Comparison of ENCODE assay signal across 10 mouse cellular contexts in the genomic region with DNA sequence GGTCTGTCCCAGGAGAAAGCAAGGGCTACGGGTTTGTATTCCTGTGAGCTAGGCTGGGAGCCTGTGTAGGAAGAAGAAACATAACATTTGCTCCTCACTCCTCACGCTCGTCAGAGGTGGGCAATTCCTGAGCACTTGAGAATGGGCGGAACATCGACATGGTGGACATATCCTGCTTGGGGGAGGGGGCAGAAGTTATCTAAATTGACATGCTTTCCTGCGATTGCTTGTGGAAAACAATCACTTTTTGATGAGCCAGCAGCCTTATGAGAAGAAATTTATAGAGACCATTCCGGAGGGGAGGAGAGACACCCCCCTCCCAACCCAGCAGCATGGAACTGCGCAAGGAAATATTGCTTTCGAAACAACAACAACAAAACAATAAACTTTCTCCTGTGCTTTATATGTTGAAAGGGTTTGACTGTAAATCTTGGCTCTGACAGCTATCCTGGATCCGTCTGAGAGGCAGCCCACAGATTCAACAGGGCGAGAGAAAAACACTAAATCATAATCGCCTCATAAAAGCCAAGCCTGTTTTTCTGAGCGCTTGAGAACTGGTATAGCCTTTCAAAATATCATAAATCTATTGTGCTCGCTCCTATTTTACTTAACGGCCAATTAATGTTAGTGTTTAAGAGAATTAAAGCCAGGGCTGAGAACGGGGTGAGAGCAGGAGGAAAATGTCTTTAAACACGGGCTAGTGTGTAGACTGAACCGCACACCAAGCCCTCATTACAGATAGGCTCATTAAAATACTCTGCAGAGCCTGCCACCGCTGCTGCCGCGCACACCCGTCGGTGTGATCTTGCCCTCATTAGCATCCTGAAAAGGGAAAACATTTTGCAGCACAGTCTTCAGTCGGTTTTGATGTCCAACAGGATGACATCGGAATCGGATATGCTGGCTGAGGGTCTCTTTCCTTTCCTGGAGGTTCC.
A peak's percentile ranks its signal among the peaks of the same experiment; 100 is the strongest.
DNase-seq lines count a peak whose midpoint lies in the region; ATAC-seq and TF ChIP-seq lines count a peak whose summit lies in the region.
"Had no signal": no experiment of that assay in that cellular context is flagged by ENCODE, and none has a peak within 500 bp of the region (broad histone marks: within the 10 kb centered on the region; RNA-seq: fewer than 3 reads in every experiment).

No protein-coding gene starts in this region.

- peak overlapping the region; percentile 18; the same call in 1 of the 2 replicates for H3K9ac ChIP-seq in lung, embryonic 14.5 days
- peak overlapping the region; percentile 31; the same call in 1 of the 2 replicates for H3K9ac ChIP-seq in forebrain, postnatal 0 days
- no peak overlapping the region for H3K9ac ChIP-seq in intestine, postnatal 0 days (ENCODE audit: low read depth, low read length)
- H3K9ac ChIP-seq in neural tube, embryonic 15.5 days (replicated peaks), result no peak overlapping the region

- TF ChIP-seq CTCF in lung, embryonic 14.5 days (IDR thresholded peaks at IDR 0.05; ENCODE audit: low read depth), result no peak
- TF ChIP-seq CTCF in forebrain, postnatal 0 days (IDR thresholded peaks at IDR 0.05; ENCODE audit: low read depth), result no peak
- TF ChIP-seq CTCF in intestine, postnatal 0 days (IDR thresholded peaks at IDR 0.05; ENCODE audit: low read depth), result no peak

- peaks cover 16% of the 10 kb centered on the region; the same call in 1 of the 2 replicates for H3K4me1 ChIP-seq in lung, embryonic 14.5 days (ENCODE audit: insufficient read depth)
- H3K4me1 ChIP-seq in forebrain, postnatal 0 days (ENCODE audit: insufficient read depth), result peaks cover 8% of the 10 kb centered on the region; the same call in 1 of the 2 replicates
- no peaks in the 10 kb centered on the region for H3K4me1 ChIP-seq in intestine, postnatal 0 days (replicated peaks; ENCODE audit: control insufficient read depth, insufficient read depth, low read length)
- H3K4me1 ChIP-seq in neural tube, embryonic 15.5 days, result peaks cover 14% of the 10 kb centered on the region

- no peaks in the 10 kb centered on the region for H3K36me3 ChIP-seq in lung, embryonic 14.5 days (ENCODE audit: insufficient read depth)
- no peaks in the 10 kb centered on the region for H3K36me3 ChIP-seq in forebrain, postnatal 0 days (ENCODE audit: insufficient read depth)
- no peaks in the 10 kb centered on the region for H3K36me3 ChIP-seq in intestine, postnatal 0 days (ENCODE audit: control insufficient read depth, insufficient read depth)
- H3K36me3 ChIP-seq in neural tube, embryonic 15.5 days, result no peaks in the 10 kb centered on the region

- no peak overlapping the region for H3K4me3 ChIP-seq in lung, embryonic 14.5 days (ENCODE audit: low read depth, low read length)
- peak overlapping the region; percentile 11; the same call in 1 of the 2 replicates for H3K4me3 ChIP-seq in forebrain, postnatal 0 days (ENCODE audit: low read depth, low read length)
- H3K4me3 ChIP-seq in intestine, postnatal 0 days (ENCODE audit: low read depth, low read length), result no peak overlapping the region
- no peak overlapping the region for H3K4me3 ChIP-seq in neural tube, embryonic 15.5 days (replicated peaks)
- H3K4me3 ChIP-seq: myocyte had no signal

- peak overlapping the region; percentile 49 for H3K4me2 ChIP-seq in lung, embryonic 14.5 days
- peak overlapping the region; percentile 37 for H3K4me2 ChIP-seq in forebrain, postnatal 0 days (ENCODE audit: low read depth)
- peak overlapping the region; percentile 6; the same call in 1 of the 2 replicates for H3K4me2 ChIP-seq in intestine, postnatal 0 days (replicated peaks; ENCODE audit: low read depth)
- H3K4me2 ChIP-seq in neural tube, embryonic 15.5 days, result peak overlapping the region; percentile 43

- DNase-seq in lung, embryonic 14.5 days, result peak; percentile 57
- no peak for DNase-seq in lung, postnatal 25 days (ENCODE audit: low spot score)
- DNase-seq in forebrain, postnatal 0 days, result peak; percentile 48
- DNase-seq in layer of hippocampus, adult 9-10 months (ENCODE audit: low spot score), result no peak
- no peak for DNase-seq in T-cell, adult 2 months (ENCODE audit: low spot score)
- DNase-seq: cerebellum, adult 9-10 months had no signal

- peak overlapping the region; percentile 48; the same call in 1 of the 2 replicates for H3K27ac ChIP-seq in lung, embryonic 14.5 days (ENCODE audit: low read depth)
- H3K27ac ChIP-seq in forebrain, postnatal 0 days (ENCODE audit: low read depth, low read length), result no peak overlapping the region
- H3K27ac ChIP-seq in intestine, postnatal 0 days (ENCODE audit: low read depth, low read length), result no peak overlapping the region
- H3K27ac ChIP-seq in neural tube, embryonic 15.5 days (replicated peaks), result no peak overlapping the region; the same call in none of the 2 replicates

- 38% methylated on average over 26 of the region's 26 CpGs for WGBS in lung, embryonic 14.5 days
- WGBS in forebrain, postnatal 0 days, result 25% methylated on average over 26 of the region's 26 CpGs
- whole genome bisulfite sequencing in intestine, postnatal 0 days, result 51% methylated on average over 26 of the region's 26 CpGs
- 25% methylated on average over 26 of the region's 26 CpGs for WGBS in neural tube, embryonic 15.5 days

- no peaks in the 10 kb centered on the region for H3K9me3 ChIP-seq in lung, embryonic 14.5 days (ENCODE audit: low read depth, low read length)
- H3K9me3 ChIP-seq in forebrain, postnatal 0 days (ENCODE audit: low read length), result no peaks in the 10 kb centered on the region
- H3K9me3 ChIP-seq in intestine, postnatal 0 days (ENCODE audit: control insufficient read depth), result no peaks in the 10 kb centered on the region
- no peaks in the 10 kb centered on the region for H3K9me3 ChIP-seq in neural tube, embryonic 15.5 days (replicated peaks)

- H3K27me3 ChIP-seq in lung, embryonic 14.5 days (ENCODE audit: insufficient read depth, low read length), result no peaks in the 10 kb centered on the region
- H3K27me3 ChIP-seq in forebrain, postnatal 0 days (ENCODE audit: insufficient read depth, low read length), result no peaks in the 10 kb centered on the region
- H3K27me3 ChIP-seq in intestine, postnatal 0 days (replicated peaks; ENCODE audit: control insufficient read depth, insufficient read depth, low read length), result no peaks in the 10 kb centered on the region
- H3K27me3 ChIP-seq in neural tube, embryonic 15.5 days (replicated peaks), result 0 out of 2 replicates have a peak, but pooled peaks cover 3% of the 10 kb centered on the region

- no peak for ATAC-seq in lung, embryonic 14.5 days (ENCODE audit: insufficient read depth)
- ATAC-seq in forebrain, postnatal 0 days, result peak; percentile 79
- no peak for ATAC-seq in intestine, postnatal 0 days
- ATAC-seq in neural tube, embryonic 15.5 days (ENCODE audit: low FRiP score), result peak; percentile 61
- no peak for ATAC-seq in erythroid progenitor cell, adult 5-6 weeks (replicated peaks; ENCODE audit: low FRiP score, poor library complexity, severe bottlenecking)

Comparison
In these comparisons a context has a peak if more than half of its experiments do, and no peak if none do; other contexts are left out.
1. DNase-seq: peak in lung, embryonic 14.5 days (single experiment) and forebrain, postnatal 0 days (single experiment); none in lung, postnatal 25 days (single experiment), layer of hippocampus, adult 9-10 months (single experiment) and T-cell, adult 2 months (single experiment).
2. ATAC-seq: peak in forebrain, postnatal 0 days (single experiment) and neural tube, embryonic 15.5 days (single experiment); none in lung, embryonic 14.5 days (single experiment), intestine, postnatal 0 days (single experiment) and erythroid progenitor cell, adult 5-6 weeks (single experiment).
3. H3K9ac ChIP-seq: peak in lung, embryonic 14.5 days (single experiment) and forebrain, postnatal 0 days (single experiment); none in intestine, postnatal 0 days (single experiment) and neural tube, embryonic 15.5 days (single experiment).
4. Peak in every context shown above with its lines, with median percentiles within 50 percentile points of each other: H3K4me2 ChIP-seq.